Mouse (Mus musculus): ENCODE results near the gene Tbc1d14. TPM values are rescaled to one million over a fixed set of nuclear protein-coding genes. Genes with fewer than 3 reads are reported as not detected.
A peak's percentile ranks its signal among the peaks of the same experiment; 100 is the strongest.

Tbc1d14 gene
- polyA plus RNA-seq, 1 experiment from 2014 or later: 15.7 TPM

DNA sequence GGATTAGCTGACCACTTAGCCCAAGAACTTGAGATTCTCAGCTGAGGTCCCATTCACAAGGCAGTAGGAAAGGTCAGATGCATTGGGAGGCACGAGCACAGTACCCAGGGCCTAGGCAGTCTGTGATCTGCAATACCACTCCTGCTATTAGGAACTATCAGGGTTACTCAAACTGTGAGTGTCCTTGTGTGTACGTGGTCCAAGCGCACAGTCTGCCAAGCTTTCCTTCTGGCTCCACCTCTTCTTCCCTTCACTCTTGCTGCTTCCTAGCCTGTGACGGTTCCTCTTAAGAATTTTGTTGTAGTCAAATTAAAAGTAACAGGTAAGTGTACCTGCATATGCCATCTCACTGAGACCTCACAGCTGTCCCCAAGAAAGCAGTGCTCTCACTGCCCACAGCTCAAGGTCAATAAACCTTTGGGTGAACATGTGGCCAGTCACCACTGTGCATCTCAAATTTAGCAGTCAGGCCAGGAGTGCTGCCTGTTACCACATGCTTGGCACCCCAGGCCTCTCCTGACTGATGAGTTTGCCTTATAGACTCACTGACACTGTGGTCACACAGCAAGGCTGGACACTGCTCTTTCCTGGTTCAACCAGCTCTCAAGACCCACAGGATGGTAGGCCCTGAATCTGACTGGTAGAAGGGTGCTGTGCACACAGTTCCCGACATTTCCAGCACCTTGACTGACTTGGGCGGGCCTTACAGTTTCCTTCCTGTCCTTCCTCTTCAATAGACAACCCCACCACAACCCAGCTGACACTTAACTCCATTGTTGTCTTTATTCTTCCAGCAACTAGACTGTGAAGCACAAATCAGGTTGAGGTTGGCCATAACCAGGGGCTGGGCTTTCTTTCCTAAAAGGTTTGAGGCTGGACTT lies 114.3 kb downstream of the Tbc1d14 start:
- 78% methylated on average over 6 of the region's 6 CpGs for WGBS
- no peak overlapping the region for H3K4me3 ChIP-seq
- 0 out of 2 replicates have a peak overlapping the region, but pooled peaks have one; percentile 8 for H3K9ac ChIP-seq
- no peak for ATAC-seq (ENCODE audit: extremely low read depth, insufficient number of reproducible peaks, low FRiP score, low TSS enrichment)
- no peaks in the 10 kb centered on the region for H3K27me3 ChIP-seq (replicated peaks)
- no peaks in the 10 kb centered on the region for H3K9me3 ChIP-seq
- H3K4me1 ChIP-seq: peaks cover 38% of the 10 kb centered on the region
- no peak overlapping the region for H3K27ac ChIP-seq (replicated peaks)
- peaks cover 38% of the 10 kb centered on the region for H3K36me3 ChIP-seq
- H3K4me2 ChIP-seq: no peak overlapping the region

DNA sequence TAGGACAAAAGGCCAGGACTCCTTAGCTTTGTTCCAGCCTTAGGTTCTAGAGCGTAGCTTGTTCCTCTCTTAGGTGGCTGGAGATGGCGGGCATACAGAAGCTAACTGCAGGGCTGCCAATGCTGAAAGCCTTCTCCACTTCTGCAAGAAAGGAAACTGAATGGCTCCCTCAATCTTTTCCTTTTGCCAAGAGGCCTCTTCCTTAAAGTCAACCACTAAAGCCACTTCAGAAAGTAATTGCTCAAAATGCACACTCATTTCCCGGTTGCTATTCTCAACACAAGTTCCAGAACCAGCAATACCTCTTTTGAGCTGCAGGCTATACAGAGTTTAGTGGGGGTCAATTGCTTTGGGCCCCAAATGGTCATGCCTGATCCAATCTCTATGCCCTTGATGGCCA lies 115.6 kb downstream of the Tbc1d14 start:
- no peaks in the 10 kb centered on the region for H3K9me3 ChIP-seq
- H3K36me3 ChIP-seq: peaks cover 48% of the 10 kb centered on the region
- no peak for ATAC-seq (ENCODE audit: extremely low read depth, insufficient number of reproducible peaks, low FRiP score, low TSS enrichment)
- no peaks in the 10 kb centered on the region for H3K27me3 ChIP-seq (replicated peaks)
- H3K4me3 ChIP-seq: no peak overlapping the region
- H3K4me2 ChIP-seq: no peak overlapping the region
- WGBS: 88% methylated on average over 3 of the region's 3 CpGs
- H3K27ac ChIP-seq (replicated peaks): no peak overlapping the region
- H3K4me1 ChIP-seq: peaks cover 28% of the 10 kb centered on the region
- no peak overlapping the region for H3K9ac ChIP-seq

DNA sequence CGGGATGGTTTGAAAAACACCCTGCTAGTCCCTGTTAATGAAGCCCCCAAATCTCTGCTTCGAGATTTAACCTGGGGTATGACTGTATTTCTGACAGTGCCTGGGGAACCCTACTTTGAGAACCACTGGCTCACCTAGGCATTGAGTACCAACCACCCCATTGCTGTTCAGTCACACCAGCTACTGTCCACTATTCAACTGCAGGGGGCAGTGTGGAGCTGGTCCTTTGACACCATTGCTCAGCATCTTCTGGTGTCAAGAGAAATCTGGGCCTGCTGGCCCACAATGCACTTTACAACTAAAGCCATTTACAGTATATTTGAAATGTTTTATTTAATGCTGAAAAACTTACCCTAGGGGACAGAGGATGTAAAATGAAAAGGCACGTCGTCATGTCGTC lies 118.8 kb downstream of the Tbc1d14 start:
- H3K27me3 ChIP-seq (replicated peaks): no peaks in the 10 kb centered on the region
- peaks cover 5% of the 10 kb centered on the region for H3K4me1 ChIP-seq
- H3K4me2 ChIP-seq: no peak overlapping the region
- no peak overlapping the region for H3K27ac ChIP-seq (replicated peaks)
- peaks cover 68% of the 10 kb centered on the region for H3K36me3 ChIP-seq
- H3K4me3 ChIP-seq: no peak overlapping the region
- no peak for ATAC-seq (ENCODE audit: extremely low read depth, insufficient number of reproducible peaks, low FRiP score, low TSS enrichment)
- 83% methylated on average over 5 of the region's 5 CpGs for WGBS
- H3K9ac ChIP-seq: no peak overlapping the region
- H3K9me3 ChIP-seq: no peaks in the 10 kb centered on the region

DNA sequence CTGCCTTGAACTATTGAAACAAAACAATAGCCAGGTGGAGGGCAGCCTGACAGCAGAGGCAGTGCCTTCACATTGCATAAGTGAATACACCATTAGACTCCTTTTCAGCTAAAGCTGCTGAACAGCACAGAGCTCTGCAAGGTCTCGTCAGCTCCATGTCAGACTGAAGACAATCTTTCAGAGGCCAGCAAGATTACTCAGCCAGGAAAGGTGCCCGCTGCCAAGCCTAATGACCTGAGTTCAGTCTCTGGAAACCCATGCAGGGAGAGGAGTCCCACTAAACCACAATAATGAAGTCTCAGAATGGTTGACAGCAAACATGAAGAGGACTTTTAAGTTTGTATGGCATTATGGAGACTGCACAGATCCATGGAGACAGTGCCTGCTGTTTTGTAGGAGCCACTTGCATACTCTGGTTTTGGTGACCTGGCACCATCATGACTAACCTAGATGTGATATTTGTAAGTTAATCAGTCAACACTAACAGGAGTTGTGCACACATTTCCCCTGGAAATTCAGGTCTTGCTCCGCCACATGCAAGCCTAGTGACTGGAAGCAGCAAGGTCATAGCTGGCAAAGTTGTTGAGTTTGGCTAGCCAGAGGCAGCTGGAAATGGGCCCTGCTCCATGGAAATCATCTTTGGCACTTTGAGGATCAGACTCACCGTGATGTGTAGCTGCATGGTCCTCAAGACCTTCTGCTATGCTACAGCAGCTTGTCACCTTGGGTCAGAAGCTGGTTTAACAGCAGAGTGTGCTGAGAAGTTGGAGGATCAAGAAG lies 120.0 kb downstream of the Tbc1d14 start:
- Histone ChIP-seq H3K4me2 (no peak overlapping the region), H3K4me1 (peaks cover 6% of the 10 kb centered on the region), H3K4me3 (no peak overlapping the region), H3K27me3 (replicated peaks) (no peaks in the 10 kb centered on the region), H3K36me3 (peaks cover 79% of the 10 kb centered on the region), H3K9ac (no peak overlapping the region), H3K27ac (replicated peaks) (no peak overlapping the region), H3K9me3 (no peaks in the 10 kb centered on the region)
- ATAC-seq (ENCODE audit: extremely low read depth, insufficient number of reproducible peaks, low FRiP score, low TSS enrichment): no peak
- WGBS: 81% methylated on average over 4 of the region's 4 CpGs

DNA sequence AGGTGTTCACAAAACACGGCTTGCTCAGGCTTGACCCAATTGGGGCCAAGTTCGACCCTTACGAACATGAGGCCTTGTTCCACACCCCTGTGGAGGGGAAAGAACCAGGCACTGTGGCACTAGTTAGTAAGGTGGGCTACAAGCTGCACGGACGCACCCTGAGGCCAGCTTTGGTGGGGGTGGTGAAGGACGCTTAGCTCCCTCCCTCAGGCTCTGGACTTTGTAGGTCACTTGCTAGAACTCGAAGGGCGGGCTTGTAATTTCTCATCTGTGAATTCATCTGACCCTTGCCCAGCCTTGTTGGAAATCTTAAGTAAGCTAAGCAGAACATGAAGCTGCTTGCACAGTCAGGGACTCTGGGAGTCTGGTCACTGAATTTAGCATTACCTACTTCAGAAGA lies 121.9 kb downstream of the Tbc1d14 start:
- Histone ChIP-seq H3K27ac (replicated peaks) (no peak overlapping the region), H3K27me3 (replicated peaks) (no peaks in the 10 kb centered on the region), H3K4me2 (no peak overlapping the region), H3K9ac (no peak overlapping the region), H3K36me3 (peaks cover 80% of the 10 kb centered on the region), H3K9me3 (no peaks in the 10 kb centered on the region), H3K4me3 (no peak overlapping the region), H3K4me1 (peaks cover 15% of the 10 kb centered on the region)
- ATAC-seq (ENCODE audit: extremely low read depth, insufficient number of reproducible peaks, low FRiP score, low TSS enrichment): no peak
- WGBS: 90% methylated on average over 8 of the region's 8 CpGs

DNA sequence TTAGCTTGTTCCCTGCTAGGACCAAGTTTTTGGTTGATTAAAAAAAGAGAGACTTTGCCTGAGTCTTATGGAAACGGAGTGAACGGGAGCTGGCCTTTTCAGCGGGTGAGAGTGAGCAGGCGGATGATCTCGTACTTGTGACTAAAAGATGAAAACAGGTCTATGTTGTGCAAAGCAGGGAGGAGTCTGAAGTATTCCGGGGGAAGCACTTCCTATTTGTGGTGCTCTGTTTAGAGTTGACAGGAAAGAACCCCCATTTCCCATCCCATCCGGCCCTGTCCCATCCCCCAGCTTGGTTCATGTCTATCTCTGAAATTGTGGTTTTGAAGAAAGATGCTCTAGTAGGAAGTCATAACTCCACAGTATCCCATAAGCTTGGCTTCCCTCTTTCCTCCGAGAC lies 127.2 kb downstream of the Tbc1d14 start:
- peaks cover 35% of the 10 kb centered on the region for H3K4me1 ChIP-seq
- H3K27ac ChIP-seq (replicated peaks): peak overlapping the region; percentile 61; the same call in 1 of the 2 replicates
- 22% methylated on average over 8 of the region's 8 CpGs for WGBS
- H3K4me2 ChIP-seq: peak overlapping the region; percentile 93
- H3K36me3 ChIP-seq: peaks cover 34% of the 10 kb centered on the region
- peak overlapping the region; percentile 90 for H3K9ac ChIP-seq
- H3K27me3 ChIP-seq (replicated peaks): no peaks in the 10 kb centered on the region
- ATAC-seq (ENCODE audit: extremely low read depth, insufficient number of reproducible peaks, low FRiP score, low TSS enrichment): no peak
- no peaks in the 10 kb centered on the region for H3K9me3 ChIP-seq
- peak overlapping the region; percentile 85 for H3K4me3 ChIP-seq

DNA sequence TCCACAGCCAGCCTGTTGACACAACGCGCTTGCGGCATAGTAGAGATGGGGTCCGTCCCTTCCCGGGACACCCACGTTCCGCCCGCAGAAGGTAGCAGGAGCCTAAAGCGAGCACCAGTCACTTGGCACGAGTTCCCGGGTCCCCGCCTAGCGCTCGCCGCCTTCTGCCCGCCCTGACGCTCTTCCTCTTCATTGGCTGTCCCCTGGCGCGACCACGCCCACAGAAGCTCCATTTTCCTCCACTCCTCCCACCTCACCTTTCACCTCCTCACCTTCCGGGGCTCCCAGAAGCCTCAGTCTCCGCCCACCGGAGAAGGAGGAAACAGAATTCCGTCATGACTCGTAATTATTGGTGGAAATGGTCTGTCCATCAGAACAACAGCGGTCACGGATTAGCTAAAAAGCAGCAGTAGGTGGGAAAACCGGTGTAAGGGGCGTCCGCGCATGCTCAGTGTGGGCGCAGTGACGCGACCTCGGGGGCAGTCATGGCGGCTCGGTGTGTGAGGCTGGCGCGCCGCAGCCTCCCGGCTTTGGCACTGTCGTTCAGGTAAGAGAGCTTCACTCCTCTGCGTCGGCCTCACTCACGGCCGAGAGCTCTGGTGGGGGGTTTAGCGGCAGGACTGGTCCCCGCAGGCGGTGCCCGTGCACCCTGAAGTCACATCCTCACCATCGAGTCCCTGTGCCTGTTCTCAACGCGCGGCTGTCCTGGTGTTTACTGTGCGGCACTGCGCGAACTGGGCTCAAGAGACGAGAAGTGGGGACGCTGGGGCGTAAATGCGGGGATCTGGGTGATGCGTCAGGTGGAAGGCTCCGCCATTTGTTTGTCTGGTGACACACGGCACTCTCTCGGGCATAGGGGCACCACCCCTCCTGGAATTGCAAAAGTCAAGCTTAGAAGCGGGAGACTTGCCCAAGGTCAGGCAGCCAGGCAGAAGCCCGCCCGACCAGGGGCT lies 128.1 kb downstream of the Tbc1d14 start, which contains the start of gene Grpel1:
Gene Grpel1 (plus strand): TSS at position 290 of the 953 bp plus-strand sequence.
- H3K27me3 ChIP-seq (replicated peaks): no peaks in the 10 kb centered on the region
- peaks cover 25% of the 10 kb centered on the region for H3K36me3 ChIP-seq
- no peaks in the 10 kb centered on the region for H3K9me3 ChIP-seq
- under 1% methylated on average over 68 of the region's 68 CpGs for WGBS
- peak within 1 kb of the TSS; percentile 85 for H3K4me3 ChIP-seq
- H3K4me1 ChIP-seq: peaks cover 35% of the 10 kb centered on the region
- H3K9ac ChIP-seq: peak within 1 kb of the TSS; percentile 90
- peak within 1 kb of the TSS; percentile 93 for H3K4me2 ChIP-seq
- peak within 1 kb of the TSS; percentile 61 for H3K27ac ChIP-seq (replicated peaks)
- peak; percentile 96 for ATAC-seq (ENCODE audit: extremely low read depth, insufficient number of reproducible peaks, low FRiP score, low TSS enrichment)

DNA sequence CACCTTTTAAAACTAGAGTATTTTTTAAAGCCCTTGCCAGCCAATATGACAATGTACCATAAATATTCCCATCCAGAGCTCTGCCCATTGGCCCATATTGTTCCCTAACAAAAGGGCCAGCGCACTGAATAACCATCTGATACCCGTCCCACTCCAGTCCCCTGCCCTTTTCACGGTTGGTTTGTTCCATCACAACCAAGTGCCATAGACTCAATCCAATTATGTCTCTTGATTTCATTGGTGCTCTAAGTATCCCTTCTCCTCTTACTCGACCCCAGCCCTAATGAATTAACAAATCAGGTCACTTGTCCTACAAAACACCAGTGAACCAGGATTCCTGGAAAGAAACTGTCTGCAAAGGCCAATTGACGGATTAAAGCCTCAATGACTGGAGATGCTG lies 129.7 kb downstream of the Tbc1d14 start:
- 52% methylated on average over 5 of the region's 5 CpGs for WGBS
- no peak for ATAC-seq (ENCODE audit: extremely low read depth, insufficient number of reproducible peaks, low FRiP score, low TSS enrichment)

DNA sequence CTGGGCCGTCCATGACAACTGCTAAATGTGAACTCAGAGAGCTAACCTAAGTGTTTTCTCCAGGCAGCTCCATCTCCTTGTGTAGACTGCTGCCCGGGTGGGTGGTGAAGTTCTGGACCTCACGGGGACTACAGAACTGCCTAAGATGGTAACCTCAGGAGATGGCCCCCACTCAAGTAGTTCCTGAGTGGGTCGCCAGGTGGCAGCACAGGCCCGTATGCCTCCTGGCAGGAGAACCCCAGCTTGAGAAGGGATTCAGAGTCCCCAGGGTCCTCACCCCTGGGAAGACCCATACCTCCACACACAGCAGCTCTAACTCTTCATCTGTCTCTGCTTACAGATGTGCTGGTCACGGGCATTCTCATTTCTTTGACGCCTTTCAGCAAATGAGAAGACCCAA lies 130.3 kb downstream of the Tbc1d14 start:
- H3K4me1 ChIP-seq: peaks cover 27% of the 10 kb centered on the region
- no peak overlapping the region for H3K4me2 ChIP-seq
- ATAC-seq (ENCODE audit: extremely low read depth, insufficient number of reproducible peaks, low FRiP score, low TSS enrichment): no peak
- no peaks in the 10 kb centered on the region for H3K27me3 ChIP-seq (replicated peaks)
- H3K4me3 ChIP-seq: no peak overlapping the region
- WGBS: 13% methylated on average over 7 of the region's 7 CpGs
- H3K9me3 ChIP-seq: no peaks in the 10 kb centered on the region
- no peak overlapping the region for H3K9ac ChIP-seq
- peaks cover 5% of the 10 kb centered on the region for H3K36me3 ChIP-seq
- H3K27ac ChIP-seq (replicated peaks): no peak overlapping the region

More for the DNA sequence above, 129.7 kb downstream of the Tbc1d14 start:
- Histone ChIP-seq H3K4me1 (peaks cover 32% of the 10 kb centered on the region), H3K9ac (no peak overlapping the region), H3K27ac (replicated peaks) (no peak overlapping the region), H3K4me3 (no peak overlapping the region), H3K4me2 (no peak overlapping the region), H3K36me3 (peaks cover 9% of the 10 kb centered on the region), H3K27me3 (replicated peaks) (no peaks in the 10 kb centered on the region), H3K9me3 (no peaks in the 10 kb centered on the region)

DNA sequence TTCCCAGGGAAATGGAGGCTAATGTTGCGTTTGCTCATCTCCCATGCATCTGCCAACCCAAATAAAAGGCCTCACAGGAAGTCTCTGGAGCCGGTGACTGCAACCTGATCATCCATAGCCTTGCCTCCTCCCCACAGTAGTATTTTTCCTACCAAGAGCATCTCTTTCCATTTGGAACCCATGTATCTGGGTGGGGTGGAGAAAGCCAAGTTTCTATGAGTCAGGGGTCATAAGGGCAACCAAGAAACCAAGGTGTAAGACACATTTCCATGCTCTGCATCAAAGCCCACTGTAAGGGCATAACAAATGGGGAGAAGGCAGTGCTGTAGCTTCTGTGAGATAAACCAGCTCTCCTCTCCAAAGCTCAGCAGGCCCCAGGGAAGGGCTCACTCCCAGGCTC lies 131.8 kb downstream of the Tbc1d14 start:
- 57% methylated on average over 2 of the region's 2 CpGs for WGBS
- Histone ChIP-seq H3K27ac (replicated peaks) (no peak overlapping the region), H3K9ac (no peak overlapping the region), H3K27me3 (replicated peaks) (peaks cover 10% of the 10 kb centered on the region; the same call in 1 of the 2 replicates), H3K9me3 (no peaks in the 10 kb centered on the region), H3K4me1 (peaks cover 21% of the 10 kb centered on the region), H3K36me3 (no peaks in the 10 kb centered on the region), H3K4me3 (no peak overlapping the region), H3K4me2 (no peak overlapping the region)
- no peak for ATAC-seq (ENCODE audit: extremely low read depth, insufficient number of reproducible peaks, low FRiP score, low TSS enrichment)

All from heart, embryonic 13.5 days (tissue).